Mouse (Mus musculus): ENCODE data around the gene Cdca5. TPM values are rescaled to one million over a fixed set of nuclear protein-coding genes. Genes with fewer than 3 reads are reported as not detected.
"Not testable (repeated sequence)": the region's sequence is repeated elsewhere in the genome, so short reads cannot be mapped to it uniquely, and the experiment has no call there.

Cdca5 gene
- total RNA-seq (2021) = 1 to 10 TPM; 3.8 to 5.0 TPM

GRCm38 (mm10) chr19:6084478-6085248, at the start of gene Cdca5, which contains the start of gene Zfpl1:
Gene Cdca5, plus strand, starts transcription at chr19:6084983.
Gene Zfpl1, minus strand, starts transcription at chr19:6084956.
- peak; percentile 97 to 98 for DNase-seq
- intact Hi-C loops (cut with DNase I) = loop anchor here (2.0 kb wide), 1 partner anchor 34 kb away; the partner anchor contains the start of gene Sac3d1

DNA sequence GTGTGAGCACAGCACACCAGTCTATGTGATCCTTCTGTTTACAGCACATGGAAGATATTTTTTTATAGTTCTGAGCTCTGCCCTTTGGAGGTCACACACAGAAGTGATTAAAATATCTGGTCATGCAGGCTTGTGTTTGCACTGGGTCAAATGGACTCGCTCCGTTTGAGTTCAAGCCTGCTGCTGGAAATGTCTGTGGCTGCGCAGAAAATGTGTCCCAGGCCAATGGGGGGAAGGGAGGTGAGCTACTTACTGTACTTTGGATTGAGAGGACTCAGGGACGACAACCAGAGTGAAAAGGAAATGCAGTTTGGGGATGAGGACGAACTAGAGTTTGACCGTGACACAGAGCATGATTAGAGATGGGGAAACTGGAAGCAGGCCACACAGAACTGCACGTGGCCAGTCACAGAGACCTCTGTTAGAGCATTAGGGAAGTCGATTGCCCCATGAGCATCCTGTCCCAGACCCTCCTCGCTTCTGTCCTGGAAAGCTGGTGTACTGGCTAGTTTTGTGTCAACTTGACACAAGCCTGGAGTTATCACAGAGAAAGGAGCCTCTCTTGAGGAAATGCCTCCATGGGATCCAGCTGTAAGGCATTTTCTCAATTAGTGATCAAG, 48.7 kb upstream of the Cdca5 start:
- no peak for DNase-seq
- intact Hi-C loops (cut with DNase I) = no loop called here

DNA sequence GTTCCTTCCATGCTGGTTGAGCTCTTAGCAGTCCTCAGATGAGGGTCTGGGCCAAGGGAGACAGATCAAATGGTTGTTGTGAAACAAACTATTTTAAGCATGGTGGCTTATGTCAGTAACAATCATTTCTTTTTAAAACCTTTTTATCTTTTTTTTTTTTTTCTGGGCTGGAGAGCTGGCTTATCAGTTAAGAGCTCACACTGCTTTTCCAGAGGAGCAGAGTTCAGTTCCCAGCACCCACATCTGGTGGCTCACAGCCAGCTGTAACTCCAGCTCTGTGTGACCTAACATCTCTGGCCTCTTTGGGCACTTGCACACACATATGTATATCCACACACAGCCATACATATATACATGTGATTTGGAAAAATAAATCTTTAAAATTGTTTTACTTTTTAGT, 47.1 kb upstream of the Cdca5 start:
- intact Hi-C loops (cut with DNase I) = no loop called here
- DNase-seq = no peak

GRCm38 (mm10) chr19:6038326-6038725, 46.5 kb upstream of the Cdca5 start:
- intact Hi-C loops (cut with DNase I) = no loop called here
- no peak for DNase-seq

DNA sequence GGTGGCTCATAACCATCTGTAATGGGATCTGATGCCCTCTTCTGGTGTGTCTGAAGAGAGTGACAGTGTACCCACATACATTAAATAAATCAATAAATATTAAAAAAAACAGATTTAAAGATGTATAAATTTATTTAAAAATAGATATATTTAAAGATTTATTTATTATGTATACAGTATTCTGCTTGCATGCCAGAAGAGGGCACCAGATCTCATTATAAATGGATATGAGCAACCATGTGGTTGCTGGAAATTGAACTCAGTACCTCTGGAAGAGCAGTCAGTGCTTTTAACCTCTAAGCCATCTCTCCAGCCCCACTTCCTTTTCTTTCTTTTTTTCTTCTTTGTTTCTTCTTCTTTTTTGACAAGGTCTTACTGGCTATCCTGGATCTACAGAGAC, 44.8 kb upstream of the Cdca5 start:
- DNase-seq = no peak
- intact Hi-C loops (cut with DNase I) = no loop called here

GRCm38 (mm10) chr19:6042293-6042692, 42.5 kb upstream of the Cdca5 start:
- intact Hi-C loops (cut with DNase I) = no loop called here
- DNase-seq = no peak

DNA sequence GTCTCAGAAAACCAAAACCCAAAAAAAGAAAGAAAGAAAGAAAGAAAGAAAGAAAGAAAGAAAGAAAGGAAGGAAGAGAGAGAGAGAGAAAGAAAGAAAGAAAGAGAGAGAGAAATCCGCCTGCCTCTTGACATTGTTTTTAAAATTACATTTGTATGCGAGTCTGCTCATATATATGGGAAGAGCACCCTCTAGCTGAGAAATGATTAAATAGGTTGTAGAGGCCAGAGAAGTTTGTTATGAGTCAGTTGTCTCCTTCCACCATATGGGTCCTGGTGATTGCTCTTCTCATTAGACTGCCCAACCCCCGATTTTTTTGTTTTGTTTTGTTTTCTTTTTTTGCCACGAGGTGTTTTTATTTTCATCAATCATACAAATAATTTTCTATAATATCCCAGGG, 40.7 kb upstream of the Cdca5 start:
- intact Hi-C loops (cut with DNase I) = loop anchor here (1.0 kb wide), 1 partner anchor 79 kb away; no protein-coding TSS in a partner anchor
- DNase-seq = not testable (repeated sequence)

GRCm38 (mm10) chr19:6045366-6046293, 39.2 kb upstream of the Cdca5 start:
- intact Hi-C loops (cut with DNase I) = loop anchor here (5.0 kb wide), 1 partner anchor 82 kb away; the partner anchor contains the start of gene Snx15
- DNase-seq = no peak

GRCm38 (mm10) chr19:6046294-6047153, 38.3 kb upstream of the Cdca5 start, which contains the start of gene Syvn1:
Gene Syvn1, plus strand, starts transcription at chr19:6046576.
- peak; percentile 94 to 95 for DNase-seq
- intact Hi-C loops (cut with DNase I) = loop anchor here (5.0 kb wide), 1 partner anchor 81 kb away; the partner anchor contains the start of gene Snx15

- intact Hi-C loops (cut with DNase I) = loop anchor here (5.0 kb wide), 1 partner anchor 80 kb away; the partner anchor contains the start of gene Snx15
- DNase-seq = no peak
Observed at GRCm38 (mm10) chr19:6047154-6047898, 37.5 kb upstream of the Cdca5 start.

GRCm38 (mm10) chr19:6047899-6048166, 37.0 kb upstream of the Cdca5 start:
- DNase-seq = no peak
- intact Hi-C loops (cut with DNase I) = loop anchor here (5.0 kb wide), 1 partner anchor 79 kb away; the partner anchor contains the start of gene Snx15

- DNase-seq = no peak
- intact Hi-C loops (cut with DNase I) = loop anchor here (5.0 kb wide), 1 partner anchor 78 kb away; the partner anchor contains the start of gene Snx15
Observed at GRCm38 (mm10) chr19:6048681-6049410, 35.9 kb upstream of the Cdca5 start.

DNA sequence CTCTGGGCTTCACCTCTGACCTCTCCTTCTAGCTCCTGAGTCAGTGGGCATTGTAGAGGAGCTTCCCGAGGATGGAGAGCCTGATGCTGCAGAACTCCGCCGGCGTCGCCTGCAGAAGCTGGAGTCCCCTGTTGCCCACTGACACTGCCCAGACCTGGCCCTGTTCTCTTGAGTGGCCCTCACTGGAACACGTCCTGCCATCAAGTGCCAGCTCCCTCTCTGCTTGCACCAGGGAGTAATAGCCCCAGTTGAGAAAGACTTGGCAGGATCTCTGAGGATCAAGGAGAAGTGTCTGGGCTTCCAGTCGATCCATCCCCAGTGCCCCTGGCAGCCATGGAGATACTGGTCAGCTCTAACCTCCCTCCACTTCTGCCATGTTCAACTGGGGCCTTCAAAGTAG, 32.3 kb upstream of the Cdca5 start:
- intact Hi-C loops (cut with DNase I) = no loop called here
- no peak for DNase-seq

DNA sequence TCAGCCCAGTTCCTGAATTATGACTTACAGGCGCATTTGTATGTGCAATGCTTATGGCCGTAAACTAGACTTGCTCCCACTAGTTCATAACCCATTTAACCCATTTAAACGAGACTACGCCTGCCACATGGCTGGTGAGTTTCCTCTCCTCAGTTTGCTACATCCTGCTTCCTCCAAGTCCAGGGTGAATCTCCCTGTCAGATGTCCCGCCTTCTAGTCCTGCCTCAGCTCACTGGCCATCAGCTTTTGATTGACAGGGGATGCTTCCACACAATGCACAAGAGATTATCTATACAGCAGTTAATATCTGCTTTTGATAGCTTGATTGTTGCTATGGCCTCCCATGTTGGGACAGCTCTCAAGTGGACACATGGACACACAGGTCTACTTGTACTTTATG, 30.5 kb upstream of the Cdca5 start:
- intact Hi-C loops (cut with DNase I) = no loop called here
- no peak for DNase-seq

GRCm38 (mm10) chr19:6056696-6057095, 28.1 kb upstream of the Cdca5 start:
- no peak for DNase-seq
- intact Hi-C loops (cut with DNase I) = no loop called here

DNA sequence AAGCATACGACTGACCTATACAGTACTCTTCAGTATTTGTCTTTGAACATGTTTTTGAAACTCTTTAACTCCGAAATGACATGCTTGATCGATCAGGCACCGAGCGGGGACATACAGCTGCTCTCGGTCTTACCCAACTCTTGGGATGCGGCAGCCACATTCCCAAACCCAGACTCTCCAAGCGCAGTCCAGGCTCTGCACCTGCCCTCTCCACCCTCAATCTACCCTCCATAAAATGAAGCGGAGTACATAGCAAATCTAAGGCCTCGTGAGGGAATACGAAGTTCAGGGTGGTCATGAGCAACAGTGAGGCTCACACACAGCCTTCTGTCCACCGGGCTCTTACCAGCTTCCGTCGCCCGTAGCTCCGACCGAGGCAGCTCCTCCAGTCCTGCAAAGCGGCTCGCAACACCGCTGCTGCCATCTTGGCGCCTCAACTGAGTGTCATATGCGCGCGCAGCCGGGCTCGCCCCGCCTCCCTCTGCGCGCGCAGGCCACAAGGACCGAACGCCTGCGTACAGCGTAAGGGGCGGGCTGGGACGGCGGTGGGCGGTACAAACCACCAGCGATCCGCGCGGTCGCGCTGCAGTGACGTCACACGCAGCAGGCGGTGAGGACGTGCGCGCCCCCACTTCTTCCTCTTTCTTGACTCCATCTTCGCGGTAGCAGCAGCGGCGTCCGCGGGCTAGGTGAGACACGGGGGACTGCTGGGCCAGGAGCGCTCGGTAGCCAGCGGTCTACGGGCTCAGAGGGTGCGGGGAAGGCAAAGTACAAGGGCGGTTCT, 27.3 kb upstream of the Cdca5 start, which contains the start of the genes Mrpl49 and Fau:
Mrpl49 (minus strand) TSS at position 473 of the 784 bp plus-strand sequence.
Fau (plus strand) TSS at position 532 of the 784 bp plus-strand sequence.
- intact Hi-C loops (cut with DNase I) = no loop called here
- peak; percentile 99 for DNase-seq

- no peak for DNase-seq
- intact Hi-C loops (cut with DNase I) = no loop called here
Observed at GRCm38 (mm10) chr19:6058513-6058912, 26.3 kb upstream of the Cdca5 start.
